Mouse (Mus musculus): ENCODE measurements at regions not wholly inside any gene's neighbourhood (a gene's known extent, or its start where the extent isn't known, plus 50 kb on each side); places are given as distances from the start of the nearest gene placed in this dataset.
A peak's percentile ranks its signal among the peaks of the same experiment; 100 is the strongest.

- peak in 1 of 2 experiments; percentile 23 for DNase-seq (ENCODE audit: low spot score in 2 of 2)
These were observed 91.5 kb downstream of the Fam84b start for GRCm38 (mm10) chr15:60762071-60762470.

GRCm38 (mm10) chr15:60760015-60760437, 93.6 kb downstream of the Fam84b start:
- peak; percentile 8 to 67 for DNase-seq (ENCODE audit: low spot score in 2 of 2)

DNA sequence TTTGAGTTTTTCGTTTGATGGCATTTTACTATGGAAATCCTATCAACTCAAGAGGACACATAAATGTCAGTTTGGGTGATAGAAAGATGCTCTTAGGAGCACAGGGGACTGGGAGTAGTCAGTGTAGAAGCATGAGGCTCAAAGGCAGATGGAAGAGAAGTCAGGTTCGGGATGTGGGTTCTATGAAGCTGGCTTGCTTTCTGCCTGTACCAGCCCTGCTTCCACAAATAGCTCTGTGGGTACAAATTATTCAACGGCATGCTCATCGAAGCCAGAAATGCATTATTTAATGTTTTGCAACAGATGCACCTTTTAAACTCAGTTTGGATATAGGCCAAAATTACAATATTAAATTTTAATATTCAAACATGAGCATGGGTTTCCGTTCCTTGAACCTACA, 99.3 kb downstream of the Fam84b start:
- DNase-seq (ENCODE audit: low spot score in 2 of 2) = peak; percentile 12 to 72

DNA sequence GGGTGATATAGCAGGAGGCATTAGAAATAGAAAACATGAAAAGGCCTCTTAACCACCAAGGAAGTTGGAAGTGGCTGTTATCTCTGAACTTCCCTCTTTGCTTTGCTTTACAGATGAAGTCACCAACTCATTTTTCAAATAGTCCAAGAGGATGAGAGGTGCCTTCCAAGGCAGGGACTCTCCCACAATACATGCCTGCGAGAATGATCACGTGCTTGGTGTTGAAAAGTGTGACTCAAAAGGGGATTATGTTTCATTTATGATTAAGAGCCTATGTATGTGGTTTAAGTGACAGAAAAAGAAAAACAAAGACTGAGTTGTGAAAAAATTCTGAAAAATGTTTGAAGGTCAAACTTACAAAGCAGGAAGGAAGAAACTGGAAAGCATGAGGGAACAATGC, 114.0 kb downstream of the Fam84b start:
- no peak for DNase-seq (ENCODE audit: low spot score in 2 of 2)

GRCm38 (mm10) chr15:60738258-60738657, 115.3 kb downstream of the Fam84b start:
- DNase-seq (ENCODE audit: low spot score in 2 of 2) = no peak

DNA sequence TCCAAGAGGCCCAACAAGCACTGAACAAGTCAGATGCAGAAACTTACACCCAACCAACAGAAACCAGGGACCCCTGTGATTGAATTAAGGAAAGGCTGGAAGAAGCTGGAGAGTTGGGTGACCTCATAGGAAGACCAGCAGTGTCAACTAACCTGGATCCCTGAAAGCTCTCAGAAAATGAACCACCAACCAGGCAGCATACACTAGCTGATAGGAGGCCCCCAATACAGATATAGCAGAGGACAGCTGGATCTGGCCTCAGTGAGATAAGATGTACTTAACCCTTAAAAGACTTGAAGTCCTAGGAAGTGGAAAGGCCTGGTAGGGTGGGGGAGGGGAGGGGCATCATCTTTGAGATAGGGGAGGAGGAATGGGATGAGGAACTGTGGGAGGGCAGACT, 121.2 kb downstream of the Fam84b start:
- DNase-seq (ENCODE audit: low spot score in 2 of 2) = no peak

DNA sequence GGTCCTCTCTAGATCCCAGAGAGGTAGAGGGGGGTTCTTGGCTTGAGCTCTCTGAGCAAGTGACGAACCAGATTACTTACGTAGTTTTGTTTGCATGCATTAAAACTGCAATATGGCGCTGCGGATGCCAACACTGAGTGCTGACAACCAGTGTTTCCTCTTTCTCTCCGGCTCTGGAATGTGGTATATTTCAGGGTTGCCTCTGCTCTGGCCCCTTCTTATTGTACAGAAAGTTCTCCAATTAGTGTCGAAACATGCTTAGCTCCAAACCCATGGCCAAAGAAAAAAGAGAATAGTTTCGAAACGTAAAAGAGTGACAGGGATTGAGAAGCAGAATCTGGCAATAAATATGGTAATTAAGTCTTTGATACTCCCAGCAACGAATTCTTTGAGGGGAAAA, 124.8 kb downstream of the Fam84b start:
- DNase-seq (ENCODE audit: low spot score in 2 of 2) = no peak

- DNase-seq (ENCODE audit: low spot score in 2 of 2) = no peak
These were observed 125.2 kb downstream of the Fam84b start for GRCm38 (mm10) chr15:60728337-60728736.

GRCm38 (mm10) chr15:60719332-60719731, 134.2 kb downstream of the Fam84b start:
- no peak for DNase-seq (ENCODE audit: low spot score in 2 of 2)

DNA sequence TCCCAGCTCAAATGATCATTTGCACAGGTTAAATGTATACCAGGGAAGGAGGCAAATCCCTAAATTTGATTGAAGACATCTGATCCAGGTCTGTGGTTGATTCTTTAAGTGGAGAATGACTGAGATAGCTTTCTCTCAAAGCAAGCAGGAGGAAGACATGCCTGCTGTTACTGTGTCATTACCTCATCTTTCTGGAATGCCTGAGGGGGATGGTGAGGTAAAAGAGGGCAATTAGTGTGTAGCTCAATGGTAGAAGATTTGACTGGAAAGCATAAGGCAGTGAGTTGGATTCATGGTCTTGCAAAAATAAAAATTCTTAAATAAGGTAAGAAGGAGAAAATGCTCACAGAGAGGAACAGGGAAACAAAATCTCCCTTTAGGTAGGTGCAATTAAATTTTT, 144.9 kb downstream of the Fam84b start:
- DNase-seq (ENCODE audit: low spot score in 2 of 2) = no peak

- peak; percentile 25 to 69 for DNase-seq (ENCODE audit: low spot score in 2 of 2)
These were observed 147.6 kb downstream of the Fam84b start for GRCm38 (mm10) chr15:60706009-60706408.

- no peak for DNase-seq (ENCODE audit: low spot score in 2 of 2)
These were observed 152.3 kb downstream of the Fam84b start for GRCm38 (mm10) chr15:60701273-60701672.

GRCm38 (mm10) chr15:60694746-60695145, 158.8 kb downstream of the Fam84b start:
- DNase-seq (ENCODE audit: low spot score in 2 of 2) = peak; percentile 22 to 79

GRCm38 (mm10) chr15:60693751-60694500, 159.7 kb downstream of the Fam84b start:
- peak in 1 of 2 experiments; percentile 69 for DNase-seq (ENCODE audit: low spot score in 2 of 2)

GRCm38 (mm10) chr15:60692718-60693597, 160.6 kb downstream of the Fam84b start:
- peak in 1 of 2 experiments; percentile 44 for DNase-seq (ENCODE audit: low spot score in 2 of 2)

GRCm38 (mm10) chr15:60692149-60692548, 161.4 kb downstream of the Fam84b start:
- no peak for DNase-seq (ENCODE audit: low spot score in 2 of 2)

DNA sequence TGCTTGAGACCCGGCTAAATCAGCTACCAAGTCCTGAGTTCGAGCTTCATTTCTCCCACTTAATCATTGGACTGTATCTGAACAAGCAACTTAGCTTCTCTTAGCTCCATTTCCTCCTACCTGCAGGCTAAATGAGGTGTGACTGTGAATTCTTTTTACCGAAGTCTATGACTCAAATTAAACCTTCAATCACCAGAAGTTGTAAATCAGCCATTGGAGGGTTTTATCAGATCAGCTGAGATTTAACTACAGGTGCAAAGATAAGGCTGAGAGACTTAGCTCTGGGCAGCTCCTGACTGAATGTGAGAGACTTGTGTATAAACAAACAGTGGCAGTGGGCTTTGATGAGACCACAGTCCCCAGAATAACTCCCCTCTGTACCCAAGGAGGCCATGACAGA, 176.2 kb downstream of the Fam84b start:
- DNase-seq (ENCODE audit: low spot score in 2 of 2) = no peak

GRCm38 (mm10) chr15:60657572-60657971, 196.0 kb downstream of the Fam84b start:
- peak; percentile 11 to 32 for DNase-seq (ENCODE audit: low spot score in 2 of 2)

DNA sequence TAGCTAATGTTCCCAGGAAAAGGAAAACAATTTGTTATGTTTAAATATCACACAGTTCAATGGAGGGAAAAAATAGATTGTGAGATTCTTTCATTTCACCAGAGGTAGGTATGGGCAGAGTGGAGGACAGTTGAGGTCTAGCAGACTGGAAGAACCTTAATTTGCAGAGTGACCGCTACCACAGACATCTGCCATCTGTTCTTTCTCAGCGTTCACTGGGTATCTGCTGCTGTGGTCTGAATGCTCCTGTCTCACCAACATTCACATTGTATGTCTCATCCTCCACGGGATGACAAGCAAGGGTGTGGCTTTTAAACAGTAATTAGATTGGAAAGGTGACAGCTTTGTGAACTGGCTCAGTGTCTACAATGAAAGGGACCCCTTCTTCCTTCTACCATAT, 198.5 kb downstream of the Fam84b start:
- no peak for DNase-seq (ENCODE audit: low spot score in 2 of 2)

DNA sequence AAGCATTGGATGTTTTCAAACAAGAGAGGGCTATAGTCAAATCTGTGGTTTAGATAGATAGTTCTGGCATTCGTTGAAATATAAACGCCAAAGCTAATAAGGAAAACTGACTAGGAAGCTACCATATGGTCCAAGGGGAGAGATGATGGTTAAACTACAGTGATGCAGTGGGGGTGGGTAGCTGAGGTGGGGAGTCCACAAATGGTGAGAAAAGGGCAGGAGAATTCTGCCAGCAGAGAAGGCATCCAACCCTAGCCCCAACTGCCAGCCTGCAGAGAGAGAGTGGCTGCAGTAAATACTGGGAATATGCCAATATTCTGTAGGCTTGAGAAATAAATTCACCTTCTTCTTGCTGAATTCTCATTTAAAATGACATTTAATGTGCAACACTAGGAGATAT, 204.3 kb downstream of the Fam84b start:
- DNase-seq (ENCODE audit: low spot score in 2 of 2) = no peak

GRCm38 (mm10) chr15:60641770-60642169, 211.8 kb downstream of the Fam84b start:
- no peak for DNase-seq (ENCODE audit: low spot score in 2 of 2)

GRCm38 (mm10) chr15:60633457-60633850, 220.1 kb downstream of the Fam84b start:
- DNase-seq (ENCODE audit: low spot score in 2 of 2) = no peak
